Mouse (Mus musculus) lung, postnatal 0 days (tissue): ENCODE data around the gene Klkb1.

Experiments
- CTCF ChIP-seq: IDR thresholded peaks from 2 replicates; pipeline ENCODE4 v1.5.1; 2016; ENCODE audit warnings: antibody characterized with exemption, mild to moderate bottlenecking
- EP300 ChIP-seq: IDR thresholded peaks from 2 replicates; pipeline ENCODE4 v1.6.1; 2016; ENCODE audit warnings: antibody characterized with exemption, mild to moderate bottlenecking, control low read depth

- no peak for TF ChIP-seq EP300
- TF ChIP-seq CTCF, result no peak
These were observed 26.3 kb upstream of the Klkb1 start for GRCm38 (mm10) chr8:45320930-45321329.
